Mouse (Mus musculus): Measurements from ENCODE around the gene Zfp146. TPM values are rescaled to one million over a fixed set of nuclear protein-coding genes. Genes with fewer than 3 reads are reported as not detected.
"Not testable (repeated sequence)": the region's sequence is repeated elsewhere in the genome, so short reads cannot be mapped to it uniquely, and the experiment has no call there.

The Zfp146 gene
- total RNA-seq, 2 experiments from 2014 or later = 27.8 to 30.9 TPM

GRCm38 (mm10) chr7:30122188-30122530, 47.4 kb downstream of the Zfp146 start:
- no peak for DNase-seq

GRCm38 (mm10) chr7:30121308-30122187, 48.0 kb downstream of the Zfp146 start, which contains the start of gene Zfp382:
Zfp382 (plus strand) TSS chr7:30121942.
- DNase-seq = peak; percentile 94

GRCm38 (mm10) chr7:30117935-30118334, 51.6 kb downstream of the Zfp146 start:
- not testable (repeated sequence) for DNase-seq

- DNase-seq = no peak
Observed at GRCm38 (mm10) chr7:30116076-30116475, 53.5 kb downstream of the Zfp146 start.

Other genes starting within 250 kb of the Zfp146 start
- gene Zfp74, start 215.7 kb downstream of the Zfp146 start, total RNA-seq (2021) = 1 to 10 TPM; 4.3 to 6.8 TPM
- gene Zfp568, start 185.8 kb downstream of the Zfp146 start, total RNA-seq (2021) = 10 to 100 TPM; 24.0 to 31.6 TPM
- 1 to 10 TPM; 2.0 to 2.9 TPM for gene Zfp14, start 118.4 kb downstream of the Zfp146 start, total RNA-seq (2021)
- gene Zfp82, start 96.8 kb downstream of the Zfp146 start, total RNA-seq (2021) = 1 to 10 TPM; 3.0 to 3.1 TPM
- not detected for gene Gm26920, start 79.3 kb downstream of the Zfp146 start, total RNA-seq (2021)
- 1 to 10 TPM; 1.4 to 1.9 TPM for gene Zfp566, start 79.2 kb downstream of the Zfp146 start, total RNA-seq (2021)
- gene Zfp260, start 75.0 kb downstream of the Zfp146 start, total RNA-seq (2021) = 10 to 100 TPM; 26.9 to 38.9 TPM
- 1 to 10 TPM; 2.1 to 2.5 TPM for gene Zfp382, start 47.8 kb downstream of the Zfp146 start, total RNA-seq (2021)
- gene Cox7a1, start 14.4 kb upstream of the Zfp146 start, total RNA-seq (2021) = 1,000 to 10,000 TPM; 2,821 to 3,018 TPM
- gene Capns1, start 29.1 kb upstream of the Zfp146 start, total RNA-seq (2021) = 100 to 1,000 TPM; 277 to 293 TPM
- 10 to 100 TPM; 51.1 to 53.7 TPM for gene Polr2i, start 62.2 kb upstream of the Zfp146 start, total RNA-seq (2021)
- gene Tbcb, start 62.5 kb upstream of the Zfp146 start, total RNA-seq (2021) = 10 to 100 TPM; 57.8 to 68.2 TPM
- not detected for gene Ovol3, start 66.0 kb upstream of the Zfp146 start, total RNA-seq (2021)
- gene Thap8, start 110.3 kb upstream of the Zfp146 start, total RNA-seq (2021) = not detected
- gene Wdr62, start 110.7 kb upstream of the Zfp146 start, total RNA-seq (2021) = under 1 TPM; 0.57 to 0.80 TPM
- 1 to 10 TPM; 5.7 TPM for gene Clip3, start 122.0 kb upstream of the Zfp146 start, total RNA-seq (2021)
- gene Alkbh6, start 139.0 kb upstream of the Zfp146 start, total RNA-seq (2021) = 10 to 100 TPM; 26.2 to 27.8 TPM
- 1 to 10 TPM in 1 of 2 experiments, under 1 TPM in 1; 0.72 to 2.0 TPM for gene Syne4, start 145.1 kb upstream of the Zfp146 start, total RNA-seq (2021)
- gene E130208F15Rik, start 152.0 kb upstream of the Zfp146 start, total RNA-seq (2021) = 1 to 10 TPM in 1 of 2 experiments, under 1 TPM in 1; 0.45 to 1.1 TPM
- 10 to 100 TPM; 13.3 to 13.5 TPM for gene Sdhaf1, start 154.1 kb upstream of the Zfp146 start, total RNA-seq (2021)
- 1 to 10 TPM; 1.4 to 1.8 TPM for gene Lrfn3, start 193.0 kb upstream of the Zfp146 start, total RNA-seq (2021)
- 10 to 100 TPM; 18.9 to 22.2 TPM for gene Tyrobp, start 244.0 kb upstream of the Zfp146 start, total RNA-seq (2021)